Mouse (Mus musculus): ENCODE data around the gene Gga3. TPM values are rescaled to one million over a fixed set of nuclear protein-coding genes. Genes with fewer than 3 reads are reported as not detected.
A peak's percentile ranks its signal among the peaks of the same experiment; 100 is the strongest.

The Gga3 gene
- polyA plus RNA-seq, 1 experiment from 2014 or later, result 6.8 TPM

GRCm38 (mm10) chr11:115615108-115615825, 11.4 kb upstream of the Gga3 start:
- Histone ChIP-seq H3K27me3 (replicated peaks; ENCODE audit: insufficient read depth, low read length) (no peaks in the 10 kb centered on the region), H3K36me3 (ENCODE audit: insufficient read depth, low read length) (0 out of 2 replicates have a peak, but pooled peaks cover 3% of the 10 kb centered on the region), H3K27ac (ENCODE audit: low read length) (no peak overlapping the region), H3K9me3 (ENCODE audit: low read length) (no peaks in the 10 kb centered on the region), H3K9ac (replicated peaks; ENCODE audit: low read depth) (no peak overlapping the region), H3K4me3 (ENCODE audit: low read depth, low read length) (no peak overlapping the region), H3K4me1 (ENCODE audit: insufficient read depth, low read depth, low read length) (peaks cover 14% of the 10 kb centered on the region), H3K4me2 (replicated peaks; ENCODE audit: low read depth, low read length) (no peak overlapping the region)
- DNase-seq (ENCODE audit: low spot score) (no peak), ATAC-seq (no peak)
- TF ChIP-seq CTCF (IDR thresholded peaks at IDR 0.05), result no peak
- TF ChIP-seq EP300 (IDR thresholded peaks at IDR 0.05), result no peak
- 76% methylated on average over 15 of the region's 15 CpGs for WGBS

DNA sequence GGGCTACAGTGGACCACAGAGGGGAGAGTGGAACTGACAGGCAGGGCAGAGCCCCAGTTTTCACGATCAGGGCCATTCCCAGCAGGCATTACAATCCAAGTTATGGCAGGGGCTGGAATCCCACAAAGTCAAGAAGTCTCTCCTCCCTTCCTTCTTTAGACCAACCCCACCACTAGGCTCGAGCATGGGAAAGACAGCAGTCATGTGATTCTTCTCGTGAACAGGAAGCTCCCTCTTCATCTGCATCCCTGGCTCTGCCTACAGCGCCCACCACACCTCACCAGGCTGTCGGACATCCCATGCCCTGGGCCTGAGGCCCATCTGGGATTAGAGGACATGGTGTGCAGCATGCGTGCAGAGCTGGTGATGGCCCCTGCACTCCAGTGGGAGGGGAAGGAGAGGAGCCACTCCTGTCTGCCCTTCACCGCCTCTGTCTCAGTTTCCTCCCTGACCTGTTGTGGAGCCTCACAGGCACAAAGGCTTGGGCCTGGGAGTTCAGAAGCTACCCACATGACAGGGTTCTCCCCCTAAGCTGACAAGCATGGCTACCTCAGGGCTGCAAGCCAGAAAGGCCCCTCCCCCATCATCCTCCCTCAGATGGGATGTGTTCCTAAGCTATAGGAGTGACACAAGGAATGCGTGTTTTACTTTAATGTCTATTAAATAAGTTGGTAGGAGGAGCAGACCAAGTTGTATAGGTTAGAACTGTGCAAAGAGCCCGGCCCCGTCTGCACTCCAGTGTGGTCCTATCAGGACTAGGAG, 10.7 kb upstream of the Gga3 start:
- WGBS, result 86% methylated on average over 10 of the region's 10 CpGs
- no peak for ATAC-seq

DNA sequence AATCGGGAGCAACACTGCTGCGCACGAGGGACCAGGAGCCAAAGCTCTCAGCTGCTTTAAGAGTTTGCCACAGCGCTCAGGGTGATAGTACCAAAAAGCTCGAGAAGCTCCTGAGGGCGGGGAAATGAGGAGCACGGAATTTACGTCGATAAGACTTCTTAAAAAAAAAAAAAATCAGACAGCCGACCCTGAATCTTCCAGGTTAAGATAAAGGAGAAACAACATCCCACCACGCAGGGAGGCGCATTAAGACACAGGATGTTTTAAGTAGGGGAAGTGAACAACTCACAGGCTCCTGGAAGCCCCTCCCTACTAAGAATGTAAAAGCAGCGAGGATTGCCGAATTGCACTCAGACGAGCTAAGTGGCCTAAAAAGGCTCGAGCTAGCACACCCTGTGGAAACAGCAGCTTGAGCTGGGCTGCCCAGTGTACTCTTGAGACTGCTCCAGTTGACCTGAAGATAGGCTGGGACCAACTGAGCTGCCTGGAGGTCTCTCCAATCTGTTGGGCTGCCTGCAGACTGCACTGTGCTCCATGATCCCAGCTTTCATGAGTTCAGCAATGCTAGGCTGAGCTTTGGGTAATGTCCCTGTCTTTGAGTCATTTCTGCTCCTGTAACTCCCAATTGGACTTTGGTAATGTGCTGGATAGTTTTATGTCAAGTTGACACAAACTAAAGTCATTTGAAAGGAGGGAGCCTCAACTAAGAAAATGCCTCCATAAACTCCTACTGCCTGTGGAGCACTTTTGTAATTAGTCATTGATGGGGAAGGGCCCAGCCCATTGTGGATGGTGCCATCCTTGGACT, 9.5 kb upstream of the Gga3 start:
- Histone ChIP-seq H3K4me3 (ENCODE audit: low read depth, low read length) (peak overlapping the region; percentile 84), H3K9me3 (ENCODE audit: low read length) (no peaks in the 10 kb centered on the region), H3K4me1 (ENCODE audit: insufficient read depth, low read depth, low read length) (peaks cover 14% of the 10 kb centered on the region), H3K27ac (ENCODE audit: low read length) (peak overlapping the region; percentile 99), H3K9ac (replicated peaks; ENCODE audit: low read depth) (peak overlapping the region; percentile 91), H3K27me3 (replicated peaks; ENCODE audit: insufficient read depth, low read length) (no peaks in the 10 kb centered on the region), H3K36me3 (ENCODE audit: insufficient read depth, low read length) (no peaks in the 10 kb centered on the region), H3K4me2 (replicated peaks; ENCODE audit: low read depth, low read length) (peak overlapping the region; percentile 81)
- DNase-seq (ENCODE audit: low spot score) (peak; percentile 86), ATAC-seq (peak; percentile 57)
- TF ChIP-seq CTCF (IDR thresholded peaks at IDR 0.05), result no peak
- TF ChIP-seq EP300 (IDR thresholded peaks at IDR 0.05), result no peak
- under 1% methylated on average over 16 of the region's 16 CpGs for WGBS

More for the DNA sequence above, 10.7 kb upstream of the Gga3 start:
- DNase-seq (ENCODE audit: low spot score), result no peak
- no peaks in the 10 kb centered on the region for H3K9me3 ChIP-seq (ENCODE audit: low read length)
- H3K9ac ChIP-seq (replicated peaks; ENCODE audit: low read depth), result no peak overlapping the region
- H3K36me3 ChIP-seq (ENCODE audit: insufficient read depth, low read length), result no peaks in the 10 kb centered on the region
- no peak overlapping the region for H3K4me2 ChIP-seq (replicated peaks; ENCODE audit: low read depth, low read length)
- TF ChIP-seq CTCF (IDR thresholded peaks at IDR 0.05) (no peak), EP300 (IDR thresholded peaks at IDR 0.05) (no peak)
- no peak overlapping the region for H3K4me3 ChIP-seq (ENCODE audit: low read depth, low read length)
- H3K4me1 ChIP-seq (ENCODE audit: insufficient read depth, low read depth, low read length), result peaks cover 14% of the 10 kb centered on the region
- no peak overlapping the region for H3K27ac ChIP-seq (ENCODE audit: low read length)
- no peaks in the 10 kb centered on the region for H3K27me3 ChIP-seq (replicated peaks; ENCODE audit: insufficient read depth, low read length)

DNA sequence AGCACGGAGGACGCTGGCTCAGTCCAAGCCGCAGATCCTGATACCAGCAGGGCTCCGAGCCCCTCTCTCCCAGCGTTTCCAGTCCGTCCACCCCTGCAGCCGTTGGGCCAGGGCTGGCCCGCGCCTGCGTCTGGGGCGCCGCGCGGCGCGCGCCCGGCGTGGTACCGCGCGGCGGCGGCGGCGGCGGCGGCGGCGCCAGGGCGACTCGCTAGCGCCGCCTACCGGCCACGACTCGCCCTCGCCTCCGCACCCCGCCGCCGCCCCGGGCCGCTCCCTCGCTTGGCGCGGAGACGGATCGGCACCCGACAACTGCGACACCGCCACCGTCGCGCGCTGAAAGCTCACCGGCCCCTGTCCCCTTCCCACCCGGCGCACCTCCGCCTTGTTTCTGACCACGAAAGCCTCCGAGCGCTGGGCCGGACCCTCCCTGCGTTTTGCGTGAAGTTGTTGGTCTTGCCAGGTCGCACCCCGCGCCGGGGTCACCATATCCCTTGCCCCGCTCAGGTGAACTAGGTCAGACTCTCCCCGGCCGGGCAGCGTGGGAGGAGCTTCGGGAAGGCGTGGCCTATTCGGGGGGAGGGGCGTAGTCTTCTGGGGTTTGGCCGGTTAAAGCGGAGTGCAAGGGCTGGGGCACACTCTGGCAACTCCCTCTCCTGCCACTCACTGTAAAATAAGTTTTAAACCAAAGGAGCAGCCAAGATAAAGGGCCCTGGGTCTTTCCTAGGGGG, 8.7 kb upstream of the Gga3 start, which contains the start of gene Mif4gd:
Mif4gd (minus strand) TSS at position 560 of the 728 bp plus-strand sequence.
- Histone ChIP-seq H3K9ac (replicated peaks; ENCODE audit: low read depth) (peak within 1 kb of the TSS; percentile 91), H3K4me3 (ENCODE audit: low read depth, low read length) (peak within 1 kb of the TSS; percentile 84), H3K36me3 (ENCODE audit: insufficient read depth, low read length) (no peaks in the 10 kb centered on the region), H3K27ac (ENCODE audit: low read length) (peak within 1 kb of the TSS; percentile 99), H3K9me3 (ENCODE audit: low read length) (no peaks in the 10 kb centered on the region), H3K27me3 (replicated peaks; ENCODE audit: insufficient read depth, low read length) (no peaks in the 10 kb centered on the region), H3K4me2 (replicated peaks; ENCODE audit: low read depth, low read length) (peak within 1 kb of the TSS; percentile 81), H3K4me1 (ENCODE audit: insufficient read depth, low read depth, low read length) (peaks cover 14% of the 10 kb centered on the region)
- no peak for TF ChIP-seq EP300 (IDR thresholded peaks at IDR 0.05)
- peak; percentile 67 for TF ChIP-seq CTCF (IDR thresholded peaks at IDR 0.05)
- ATAC-seq, result peak; percentile 92
- under 1% methylated on average over 48 of the region's 80 CpGs for WGBS
- DNase-seq (ENCODE audit: low spot score), result peak; percentile 92

- ATAC-seq, result peak; percentile 45
- Histone ChIP-seq H3K4me1 (ENCODE audit: insufficient read depth, low read depth, low read length) (peaks cover 14% of the 10 kb centered on the region), H3K36me3 (ENCODE audit: insufficient read depth, low read length) (peaks cover 5% of the 10 kb centered on the region; the same call in 1 of the 2 replicates), H3K27ac (ENCODE audit: low read length) (peak overlapping the region; percentile 99), H3K27me3 (replicated peaks; ENCODE audit: insufficient read depth, low read length) (no peaks in the 10 kb centered on the region), H3K9ac (replicated peaks; ENCODE audit: low read depth) (peak overlapping the region; percentile 91), H3K9me3 (ENCODE audit: low read length) (no peaks in the 10 kb centered on the region), H3K4me2 (replicated peaks; ENCODE audit: low read depth, low read length) (peak overlapping the region; percentile 81), H3K4me3 (ENCODE audit: low read depth, low read length) (peak overlapping the region; percentile 84)
- under 1% methylated on average over 13 of the region's 13 CpGs for WGBS
- no peak for TF ChIP-seq EP300 (IDR thresholded peaks at IDR 0.05)
- TF ChIP-seq CTCF (IDR thresholded peaks at IDR 0.05), result peak; percentile 49
- DNase-seq (ENCODE audit: low spot score), result peak; percentile 77
Measured at GRCm38 (mm10) chr11:115612059-115612409, 8.2 kb upstream of the Gga3 start.

Data from lung, postnatal 0 days (tissue).